Mouse (Mus musculus) right cerebral cortex, postnatal 14 days (tissue): ENCODE results near the gene Rcbtb1.
"Not testable (repeated sequence)": the region's sequence is repeated elsewhere in the genome, so short reads cannot be mapped to it uniquely, and the experiment has no call there.

Experiments
- DNase-seq: peaks from one replicate; pipeline ENCODE4 v3.0.0; 2022

The Rcbtb1 gene

GRCm38 (mm10) chr14:59200711-59201603 is at the start of gene Rcbtb1:
Gene Rcbtb1 (plus strand): TSS chr14:59201209.
- peak; percentile 89 for DNase-seq

GRCm38 (mm10) chr14:59155589-59155988 is 45.4 kb upstream of the Rcbtb1 start:
- DNase-seq, result no peak

GRCm38 (mm10) chr14:59157016-59157698 is 43.9 kb upstream of the Rcbtb1 start:
- no peak for DNase-seq

- DNase-seq, result no peak
Observed at GRCm38 (mm10) chr14:59178649-59179048, 22.4 kb upstream of the Rcbtb1 start, which contains the start of gene Gm5142. Gene Gm5142 (minus strand): TSS chr14:59178749.

- no peak for DNase-seq
Observed at GRCm38 (mm10) chr14:59182732-59183131, 18.3 kb upstream of the Rcbtb1 start.

- DNase-seq, result no peak
Observed at GRCm38 (mm10) chr14:59185514-59185913, 15.5 kb upstream of the Rcbtb1 start.

GRCm38 (mm10) chr14:59186121-59186520 is 14.9 kb upstream of the Rcbtb1 start:
- DNase-seq, result no peak

- no peak for DNase-seq
Observed at GRCm38 (mm10) chr14:59201604-59202215, 701 bp downstream of the Rcbtb1 start.

GRCm38 (mm10) chr14:59205461-59205860 is 4.5 kb downstream of the Rcbtb1 start:
- DNase-seq, result no peak

- DNase-seq, result no peak
Observed at GRCm38 (mm10) chr14:59205976-59206583, 5.1 kb downstream of the Rcbtb1 start.

- no peak for DNase-seq
Observed at GRCm38 (mm10) chr14:59209003-59209402, 8.0 kb downstream of the Rcbtb1 start.

- no peak for DNase-seq
Observed at GRCm38 (mm10) chr14:59209816-59210215, 8.8 kb downstream of the Rcbtb1 start.

- no peak for DNase-seq
Observed at GRCm38 (mm10) chr14:59219241-59219640, 18.2 kb downstream of the Rcbtb1 start.

GRCm38 (mm10) chr14:59226240-59226639 is 25.2 kb downstream of the Rcbtb1 start:
- DNase-seq, result no peak

- DNase-seq, result no peak
Observed at GRCm38 (mm10) chr14:59229822-59230221, 28.8 kb downstream of the Rcbtb1 start.

GRCm38 (mm10) chr14:59230331-59230966 is 29.4 kb downstream of the Rcbtb1 start:
- DNase-seq, result no peak

GRCm38 (mm10) chr14:59232003-59232402 is 31.0 kb downstream of the Rcbtb1 start:
- no peak for DNase-seq

- no peak for DNase-seq
Observed at GRCm38 (mm10) chr14:59233635-59234034, 32.6 kb downstream of the Rcbtb1 start.

GRCm38 (mm10) chr14:59250350-59250749 is 49.3 kb downstream of the Rcbtb1 start:
- DNase-seq, result not testable (repeated sequence)

- not testable (repeated sequence) for DNase-seq
Observed at GRCm38 (mm10) chr14:59255861-59256260, 54.9 kb downstream of the Rcbtb1 start.

GRCm38 (mm10) chr14:59260056-59260455 is 59.0 kb downstream of the Rcbtb1 start, which contains the start of gene Gm6904:
Gene Gm6904 (minus strand): TSS chr14:59260216.
- no peak for DNase-seq

- DNase-seq, result not testable (repeated sequence)
Observed at GRCm38 (mm10) chr14:59274961-59275360, 74.0 kb downstream of the Rcbtb1 start.
